Mouse (Mus musculus) mouse embryonic stem cell (cell line): ENCODE measurements around the gene Acsl5.

Experiments
- in situ Hi-C, 2 experiments: fragments of 300-500 bp; cut with MboI; formaldehyde crosslinking; loops; 1 replicate in 1 of 2; 3 replicates in 1 of 2; pipeline ENCODE4 v1.14.3; 2019 to 2020; ENCODE audit warnings: low sequenced_read_pairs in 2 of 2, low pct_unique_long_range_greater_than_20kb in 1 of 2, mixed read lengths in 1 of 2; ENCODE audit not compliant: unreplicated experiment in 1 of 2

Acsl5 gene

DNA sequence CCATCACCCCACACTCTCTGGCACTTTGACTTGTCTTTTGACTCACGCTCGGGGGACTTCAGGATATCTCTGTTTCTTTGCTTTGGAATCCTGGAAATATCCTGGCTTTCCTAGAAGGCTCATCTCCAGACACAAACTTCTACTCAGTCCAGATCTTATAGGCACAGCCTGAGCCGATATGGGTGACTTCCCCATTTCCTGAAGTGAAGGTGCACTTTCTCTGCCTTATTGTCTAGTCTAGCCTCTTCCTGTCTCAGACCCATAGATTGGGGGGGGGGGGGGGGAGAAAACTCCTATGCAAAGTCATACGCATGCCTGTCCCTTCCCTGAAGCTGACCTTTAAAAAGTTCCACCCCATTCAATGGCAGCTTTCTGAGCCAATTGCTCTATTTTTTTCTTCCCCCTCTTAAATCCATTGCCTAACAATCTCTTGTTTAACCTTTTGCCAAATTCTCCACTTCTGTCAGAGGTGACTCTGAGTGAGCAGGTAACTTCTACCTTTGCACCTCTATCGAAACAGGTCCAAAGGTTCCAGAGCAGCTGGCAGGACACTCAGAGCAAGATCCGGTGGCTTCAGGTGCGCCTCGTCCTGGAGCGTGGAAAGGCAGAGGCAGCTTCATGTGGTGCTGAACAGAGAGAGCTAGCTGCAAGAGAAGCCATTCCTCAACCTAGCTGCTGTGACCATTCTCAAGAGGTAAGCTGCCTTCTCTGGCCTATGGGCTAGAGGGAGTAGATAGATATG, at the start of gene Acsl5:
Gene Acsl5, plus strand, starts transcription at position 556 of the 742 bp plus-strand sequence.
- in situ Hi-C loops = no loop called here

DNA sequence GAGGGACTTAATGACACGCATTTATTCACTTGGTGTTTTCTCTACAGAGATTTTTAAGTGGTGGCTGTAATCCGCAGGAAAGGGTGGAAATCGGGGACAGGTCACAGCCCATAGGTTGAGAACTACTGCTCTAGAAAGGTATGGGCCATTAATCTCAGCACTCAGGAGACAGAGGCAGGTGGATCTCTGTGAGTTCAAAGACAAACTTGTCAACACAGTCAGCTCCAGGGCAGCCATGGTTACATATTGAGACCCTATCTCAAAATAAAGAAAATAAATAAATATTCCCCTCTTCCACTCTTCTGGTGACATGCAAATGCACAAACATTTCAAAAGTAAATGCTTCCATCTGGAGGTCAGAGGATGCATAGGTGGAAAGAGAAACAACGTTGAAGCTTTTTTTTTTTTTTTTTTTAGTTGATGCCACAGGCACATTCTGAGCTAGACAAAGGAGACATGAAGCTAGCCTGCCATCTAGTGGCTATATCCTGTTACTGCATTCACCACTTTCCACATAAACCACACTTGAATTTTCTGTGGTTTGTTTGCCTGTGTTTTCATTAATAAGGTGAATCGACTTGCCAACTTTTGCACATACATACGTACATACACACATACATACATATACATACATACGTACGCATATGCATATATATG, 45.1 kb upstream of the Acsl5 start:
- in situ Hi-C loops = loop anchor here (10.0 to 25.0 kb wide), 2 partner anchors 132 to 1169 kb away; partner anchors contain the start of gene Adra2a (in 1 of the 2)

DNA sequence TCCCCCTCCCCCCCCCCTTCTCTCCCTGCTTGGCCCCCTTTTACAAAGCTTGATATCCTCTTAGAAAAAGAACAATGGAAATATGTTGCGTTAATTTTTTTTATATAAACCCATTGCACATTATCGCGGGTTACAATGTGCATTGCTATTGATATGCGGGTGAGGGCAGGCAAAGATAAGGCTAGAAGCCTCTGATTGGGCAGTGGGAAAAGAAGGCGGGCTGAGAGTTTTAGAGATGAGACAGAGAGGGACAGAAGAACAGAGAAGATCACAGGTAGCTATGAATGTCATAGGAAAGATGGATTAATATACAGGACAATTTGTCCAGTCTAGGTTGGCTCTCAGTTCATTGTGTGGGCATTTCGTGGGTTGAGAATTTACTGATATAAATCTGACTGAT, 44.5 kb upstream of the Acsl5 start:
- in situ Hi-C loops = loop anchor here (10.0 to 25.0 kb wide), 2 partner anchors 132 to 1170 kb away; partner anchors contain the start of gene Adra2a (in 1 of the 2)

DNA sequence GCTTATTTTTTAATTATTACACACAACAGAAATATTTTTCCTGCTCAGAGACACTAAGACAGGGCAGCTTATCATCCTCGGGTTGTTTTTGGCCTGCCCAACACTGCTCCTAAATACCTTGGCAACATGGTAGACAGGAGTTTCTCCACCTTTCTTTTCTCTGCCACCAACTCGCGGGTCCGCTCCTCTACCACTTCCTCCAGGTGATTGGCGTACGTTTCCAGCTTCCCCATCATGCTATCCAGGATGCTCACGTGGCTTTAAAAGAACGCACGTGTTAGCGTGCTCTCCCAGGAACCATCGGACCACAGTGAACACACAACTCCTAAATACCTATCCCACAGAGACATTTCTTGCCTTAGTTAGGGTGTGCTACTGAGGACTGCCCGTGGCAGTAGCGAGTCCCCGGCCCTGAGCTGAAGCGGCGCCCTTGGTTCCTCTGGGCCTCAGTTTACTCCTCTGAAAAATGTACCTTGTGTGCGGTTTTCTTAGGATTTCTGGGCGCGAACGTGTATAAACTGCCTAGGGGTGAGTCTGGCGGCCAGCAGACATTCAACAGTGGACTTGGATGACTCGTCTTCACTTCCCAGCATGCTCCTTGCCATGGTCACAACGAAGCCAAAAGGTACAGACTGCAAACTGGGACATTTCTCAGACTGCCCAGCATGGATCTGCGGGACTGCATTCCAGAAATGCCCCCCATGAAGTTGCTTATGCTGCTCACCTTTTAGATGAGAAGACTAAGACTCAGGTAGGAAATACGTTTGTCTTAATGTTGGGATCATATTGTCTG, 43.8 kb upstream of the Acsl5 start:
- in situ Hi-C loops = loop anchor here (10.0 to 25.0 kb wide), 2 partner anchors 133 to 1171 kb away; partner anchors contain the start of gene Adra2a (in 1 of the 2)

DNA sequence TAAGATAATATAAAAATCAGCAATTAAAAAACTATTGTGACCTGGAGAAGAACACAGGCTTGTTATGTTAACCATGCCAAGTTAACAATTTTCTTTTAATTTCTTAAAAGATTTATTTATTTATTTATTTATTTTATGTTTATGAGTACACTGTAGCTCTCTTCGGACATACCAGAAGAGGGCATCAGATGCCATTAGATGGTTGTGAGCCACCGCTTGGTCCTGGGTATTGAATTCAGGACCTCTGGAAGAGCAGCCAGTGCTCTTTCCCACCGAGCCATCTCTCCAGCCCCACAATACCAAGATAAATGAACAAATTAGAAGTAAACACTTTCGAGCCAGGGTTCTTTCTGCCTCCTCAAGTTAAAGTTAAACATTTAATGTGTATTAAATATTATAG, 43.1 kb upstream of the Acsl5 start:
- in situ Hi-C loops = loop anchor here (10.0 to 25.0 kb wide), 2 partner anchors 134 to 1171 kb away; partner anchors contain the start of gene Adra2a (in 1 of the 2)

DNA sequence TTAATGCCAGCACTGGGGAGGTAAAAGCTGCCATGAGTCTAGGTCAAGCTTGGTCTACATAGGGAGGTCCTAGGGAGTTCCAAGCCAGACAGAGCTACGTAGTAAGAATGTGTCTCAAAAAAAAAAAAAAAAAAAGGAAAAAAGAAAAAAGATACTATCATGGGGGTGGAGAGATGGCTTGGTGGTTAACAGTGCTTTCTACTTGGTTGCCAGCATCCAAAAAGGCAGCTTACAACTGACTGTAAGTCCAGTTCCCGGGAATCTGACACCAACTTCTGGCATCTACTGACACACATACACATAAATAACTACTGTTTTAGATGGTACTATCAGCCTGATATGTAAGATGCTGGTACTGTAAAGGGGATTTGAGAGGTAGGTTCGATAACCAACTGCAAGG, 42.7 kb upstream of the Acsl5 start:
- in situ Hi-C loops = loop anchor here (10.0 to 25.0 kb wide), 2 partner anchors 134 to 1172 kb away; partner anchors contain the start of gene Adra2a (in 1 of the 2)

DNA sequence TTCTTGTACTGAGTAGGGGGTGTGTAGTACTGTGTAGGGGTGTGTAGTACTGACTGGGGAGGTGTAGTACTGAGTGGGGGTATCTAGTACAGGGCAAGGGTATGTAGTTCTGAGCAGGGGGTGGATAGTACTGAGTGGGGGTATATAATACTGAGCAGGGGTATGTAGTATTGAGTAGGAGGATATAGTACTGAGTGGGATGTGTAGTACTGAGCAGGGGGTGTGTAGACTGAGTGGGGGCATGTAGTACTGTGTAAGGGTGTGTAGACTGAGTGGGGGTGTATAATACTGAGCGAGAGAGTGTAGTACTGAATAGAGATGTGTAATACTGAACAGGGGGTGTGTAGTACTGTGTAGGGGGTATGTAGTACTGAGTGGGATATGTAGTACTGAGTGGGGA, 40.0 kb upstream of the Acsl5 start:
- in situ Hi-C loops = loop anchor here in 1 of 2 experiments (25.0 kb wide), 1 partner anchor 1174 kb away; the partner anchor contains the start of gene Adra2a

DNA sequence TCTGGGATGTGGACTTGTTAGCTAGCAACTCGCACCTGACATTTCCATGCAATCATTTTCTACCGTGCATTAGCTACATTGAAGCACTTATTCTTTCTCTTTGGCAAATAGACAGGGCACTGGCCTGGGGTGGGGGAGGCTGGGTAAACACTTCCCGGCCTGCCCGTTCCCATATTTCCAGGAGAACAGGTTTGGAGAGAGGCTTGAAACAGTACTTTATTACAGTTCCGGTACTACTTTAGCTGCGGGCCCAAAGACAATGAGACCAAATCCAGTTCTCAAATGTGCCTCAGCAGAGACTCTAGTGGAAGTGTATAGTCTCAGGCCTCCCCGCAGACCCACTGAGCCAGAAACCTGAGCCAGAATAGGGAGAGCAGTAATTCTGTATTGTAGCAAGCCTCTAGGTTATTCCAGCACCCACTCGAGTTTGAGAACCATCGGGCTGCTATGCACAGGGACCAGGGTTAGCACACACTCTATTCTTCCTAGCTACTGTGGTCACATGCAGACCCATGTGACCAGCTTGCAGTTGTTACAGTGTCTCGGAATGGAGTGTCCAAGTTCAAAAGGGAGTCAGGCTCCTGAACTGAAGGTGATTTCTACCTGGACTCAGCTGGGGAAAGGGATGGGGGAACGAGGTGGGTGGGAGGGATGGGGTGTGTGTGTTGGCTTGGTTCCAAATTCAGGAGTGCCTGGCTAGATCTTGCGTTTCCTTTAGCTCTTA, 38.0 kb upstream of the Acsl5 start:
- in situ Hi-C loops = loop anchor here in 1 of 2 experiments (25.0 kb wide), 1 partner anchor 1176 kb away; the partner anchor contains the start of gene Adra2a

DNA sequence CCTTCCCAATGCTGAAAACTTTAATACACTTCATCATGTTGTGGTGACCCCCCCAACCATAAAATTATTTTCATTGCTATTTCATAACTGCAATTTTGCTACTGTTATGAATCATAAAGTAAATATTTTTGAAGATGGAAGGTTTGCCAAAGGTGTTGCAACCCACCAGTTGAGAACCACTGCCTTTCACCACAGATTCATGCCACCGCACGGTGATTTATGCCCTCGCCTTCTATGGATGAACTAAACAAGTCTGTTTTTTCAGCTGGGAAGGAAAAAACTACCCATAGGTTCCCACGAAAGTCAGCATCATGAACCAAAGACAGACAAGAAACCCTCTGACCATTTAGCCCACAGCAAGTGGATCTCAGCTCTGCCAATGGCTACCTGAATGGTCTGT, 34.9 kb upstream of the Acsl5 start:
- in situ Hi-C loops = loop anchor here in 1 of 2 experiments (25.0 kb wide), 1 partner anchor 1180 kb away; the partner anchor contains the start of gene Adra2a

DNA sequence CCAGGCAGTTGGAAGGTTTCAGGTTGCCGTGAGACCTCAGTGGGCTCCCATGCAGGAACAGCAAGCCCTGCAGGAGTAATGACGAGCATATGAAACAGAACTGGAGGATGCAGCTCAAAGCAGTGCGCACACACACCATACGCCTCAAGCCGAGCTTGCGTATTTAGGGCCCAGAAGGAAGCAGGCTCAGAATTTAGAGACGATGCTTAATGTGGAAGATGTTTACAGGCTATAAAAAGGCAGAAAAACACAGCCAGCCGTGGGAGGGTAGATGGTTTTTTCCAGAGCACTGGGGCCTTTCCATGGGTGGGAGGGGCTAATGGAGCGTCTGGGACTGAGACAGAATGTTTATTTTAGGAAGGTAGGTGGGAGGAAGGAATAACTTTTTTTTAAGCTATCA, 34.4 kb upstream of the Acsl5 start:
- in situ Hi-C loops = loop anchor here in 1 of 2 experiments (25.0 kb wide), 1 partner anchor 1180 kb away; the partner anchor contains the start of gene Adra2a

DNA sequence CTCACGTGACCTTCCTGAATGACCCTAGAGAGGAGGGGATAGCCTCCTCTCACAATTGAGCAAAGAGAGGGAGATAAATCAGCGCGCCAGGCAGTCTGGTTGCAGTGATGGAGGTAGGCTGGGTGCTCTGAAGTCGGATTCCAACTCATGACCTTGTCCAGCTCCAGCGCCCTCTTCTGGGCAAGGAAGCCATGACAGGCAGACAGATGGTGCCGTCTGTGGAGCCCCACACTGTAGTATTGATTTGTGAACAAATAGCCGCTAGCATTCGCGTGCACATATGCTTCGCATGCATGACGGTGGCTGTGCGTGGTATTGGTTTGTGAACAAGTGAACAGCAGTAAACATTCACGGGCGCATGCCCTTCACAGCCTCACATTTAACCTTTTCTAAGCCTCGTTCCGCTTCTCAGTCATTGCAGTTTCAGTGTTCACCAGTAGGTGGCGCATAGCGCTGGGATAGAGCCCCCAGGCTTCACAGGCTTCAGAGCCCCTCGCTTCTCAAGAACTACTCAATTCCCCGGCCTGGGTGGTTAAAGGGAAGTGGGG, 33.5 kb upstream of the Acsl5 start:
- in situ Hi-C loops = loop anchor here in 1 of 2 experiments (25.0 kb wide), 1 partner anchor 1181 kb away; the partner anchor contains the start of gene Adra2a

DNA sequence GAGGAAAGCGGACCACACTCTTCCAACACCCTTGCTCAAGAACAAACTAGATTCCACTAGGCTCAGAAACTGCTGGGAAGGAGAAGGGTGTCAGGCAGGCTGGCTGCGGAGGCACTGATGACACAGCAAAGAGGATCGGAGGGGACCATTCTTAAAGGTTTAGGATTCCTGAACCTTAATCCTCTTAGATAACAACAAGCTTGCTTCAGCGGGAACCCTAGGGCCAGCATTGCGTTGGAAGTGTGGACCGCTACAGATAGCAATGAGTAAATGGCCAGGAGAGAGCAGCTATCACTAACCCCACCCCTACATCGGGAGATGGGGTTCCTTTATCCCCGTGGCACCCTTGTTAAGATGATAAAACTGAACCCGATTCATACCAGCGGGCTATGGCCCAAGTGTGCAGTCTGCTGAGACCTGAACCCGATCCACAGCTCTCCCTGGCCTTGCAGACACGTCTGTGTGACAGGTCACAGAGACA, 33.0 kb upstream of the Acsl5 start:
- in situ Hi-C loops = loop anchor here in 1 of 2 experiments (25.0 kb wide), 1 partner anchor 1181 kb away; the partner anchor contains the start of gene Adra2a

DNA sequence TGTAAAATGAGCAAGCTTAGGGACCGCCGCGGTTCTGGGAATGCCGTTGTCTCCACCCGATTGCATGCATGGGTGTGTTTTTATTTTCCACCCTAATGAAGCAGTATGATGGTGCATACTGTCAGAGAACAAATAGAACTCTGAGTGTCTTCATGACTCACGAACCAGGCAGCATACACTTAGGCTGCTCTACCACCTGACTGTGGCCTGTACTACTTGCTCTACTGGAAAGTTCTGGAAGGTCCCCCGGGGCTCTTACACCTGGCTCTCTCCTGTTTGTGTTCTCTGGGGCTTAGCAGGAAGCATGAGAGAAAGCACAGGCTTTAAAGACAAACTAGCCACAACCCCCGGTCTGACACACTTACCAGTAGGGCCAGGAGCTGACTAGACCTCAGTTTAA, 32.4 kb upstream of the Acsl5 start:
- in situ Hi-C loops = loop anchor here in 1 of 2 experiments (25.0 kb wide), 1 partner anchor 1182 kb away; the partner anchor contains the start of gene Adra2a

DNA sequence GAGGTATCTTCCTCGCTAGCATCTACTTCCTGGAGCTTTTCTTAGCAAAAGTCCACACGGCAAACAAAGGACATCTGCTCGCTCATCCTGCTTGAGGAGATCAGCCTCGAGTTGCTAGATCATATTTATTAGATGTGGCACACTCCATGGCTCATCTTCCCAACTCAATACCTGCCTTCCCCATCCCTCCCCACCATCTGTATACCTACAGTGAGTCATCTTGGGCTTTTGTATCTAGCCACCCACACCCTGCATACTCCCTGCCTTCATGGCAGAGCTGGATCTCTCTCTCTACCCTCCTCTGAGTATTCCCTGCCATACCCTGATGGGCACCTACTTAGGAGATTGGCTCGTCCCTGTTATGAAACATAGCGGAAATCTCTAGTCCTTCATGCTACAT, 30.5 kb upstream of the Acsl5 start:
- in situ Hi-C loops = loop anchor here (5.0 to 25.0 kb wide), 3 partner anchors 76 to 1184 kb away; partner anchors contain the start of gene Adra2a (in 1 of the 2)

DNA sequence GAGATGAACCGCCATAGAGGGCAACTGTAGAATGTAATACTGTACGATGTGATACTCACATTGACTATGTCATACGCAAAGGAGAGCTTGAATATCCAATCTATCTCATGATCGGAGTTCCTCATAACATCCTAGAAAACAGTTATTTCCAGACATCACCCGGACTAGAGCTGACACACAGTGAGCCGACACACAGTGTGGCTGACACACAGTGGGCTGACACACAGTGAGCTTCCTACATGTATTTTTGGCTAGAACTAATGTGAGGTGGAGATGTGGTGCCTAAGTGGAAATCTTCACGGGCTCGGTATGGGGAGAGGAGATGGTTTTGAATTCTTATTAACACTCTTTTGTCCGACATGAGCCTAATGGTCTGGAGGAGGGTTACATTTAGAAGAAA, 29.5 kb upstream of the Acsl5 start:
- in situ Hi-C loops = loop anchor here (5.0 to 25.0 kb wide), 3 partner anchors 75 to 1185 kb away; partner anchors contain the start of gene Adra2a (in 1 of the 2)

DNA sequence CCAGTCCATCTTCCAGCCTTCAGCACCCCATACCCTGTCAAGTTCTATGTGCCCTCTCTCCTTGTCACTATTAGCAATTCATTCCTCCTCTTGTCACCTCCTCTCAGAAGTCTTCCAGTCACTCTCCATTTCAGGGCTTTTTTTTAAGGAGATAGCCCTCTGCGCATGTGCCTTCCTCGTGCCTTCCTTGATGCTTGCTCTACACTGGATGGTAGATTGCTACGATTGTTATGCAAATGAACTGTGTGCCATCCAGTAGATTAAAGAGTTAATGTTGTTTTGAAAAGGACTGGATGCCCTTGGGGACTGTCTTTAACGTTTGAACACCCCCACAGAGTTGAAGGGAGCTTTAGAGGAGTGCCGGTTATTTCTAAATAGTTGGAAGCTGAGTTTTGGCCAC, 25.1 kb upstream of the Acsl5 start:
- in situ Hi-C loops = loop anchor here in 1 of 2 experiments (10.0 kb wide), 1 partner anchor 78 kb away; no protein-coding TSS in a partner anchor

DNA sequence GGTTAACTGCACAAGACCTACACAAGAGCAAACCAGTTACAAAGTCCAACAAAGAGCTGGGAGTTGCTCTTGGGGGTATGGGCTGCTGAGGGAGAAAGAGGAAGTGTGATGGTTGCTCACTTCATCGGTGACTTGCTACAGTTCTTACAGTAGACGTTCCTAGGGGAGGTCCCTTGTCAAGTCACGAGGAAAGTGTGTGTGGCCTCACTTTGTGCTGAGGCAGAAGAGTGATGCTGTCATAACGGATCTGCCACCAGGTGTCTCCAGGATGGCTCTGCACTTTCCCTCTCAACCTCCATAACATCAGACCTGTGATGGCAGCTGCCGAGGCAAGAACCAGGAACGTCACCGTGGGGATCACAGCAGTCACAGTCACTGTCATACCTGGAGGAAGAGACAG, 24.6 kb upstream of the Acsl5 start:
- in situ Hi-C loops = loop anchor here in 1 of 2 experiments (10.0 kb wide), 1 partner anchor 78 kb away; no protein-coding TSS in a partner anchor
